Mouse (Mus musculus) thymus, postnatal 36 days (tissue): ENCODE data around the gene Csnk1d.

Experiments
- DNase-seq, 2 experiments: peaks; one replicate each; pipeline ENCODE4 v3.0.0; 2022; ENCODE audit warnings: mixed read lengths in 2 of 2

The Csnk1d gene

DNA sequence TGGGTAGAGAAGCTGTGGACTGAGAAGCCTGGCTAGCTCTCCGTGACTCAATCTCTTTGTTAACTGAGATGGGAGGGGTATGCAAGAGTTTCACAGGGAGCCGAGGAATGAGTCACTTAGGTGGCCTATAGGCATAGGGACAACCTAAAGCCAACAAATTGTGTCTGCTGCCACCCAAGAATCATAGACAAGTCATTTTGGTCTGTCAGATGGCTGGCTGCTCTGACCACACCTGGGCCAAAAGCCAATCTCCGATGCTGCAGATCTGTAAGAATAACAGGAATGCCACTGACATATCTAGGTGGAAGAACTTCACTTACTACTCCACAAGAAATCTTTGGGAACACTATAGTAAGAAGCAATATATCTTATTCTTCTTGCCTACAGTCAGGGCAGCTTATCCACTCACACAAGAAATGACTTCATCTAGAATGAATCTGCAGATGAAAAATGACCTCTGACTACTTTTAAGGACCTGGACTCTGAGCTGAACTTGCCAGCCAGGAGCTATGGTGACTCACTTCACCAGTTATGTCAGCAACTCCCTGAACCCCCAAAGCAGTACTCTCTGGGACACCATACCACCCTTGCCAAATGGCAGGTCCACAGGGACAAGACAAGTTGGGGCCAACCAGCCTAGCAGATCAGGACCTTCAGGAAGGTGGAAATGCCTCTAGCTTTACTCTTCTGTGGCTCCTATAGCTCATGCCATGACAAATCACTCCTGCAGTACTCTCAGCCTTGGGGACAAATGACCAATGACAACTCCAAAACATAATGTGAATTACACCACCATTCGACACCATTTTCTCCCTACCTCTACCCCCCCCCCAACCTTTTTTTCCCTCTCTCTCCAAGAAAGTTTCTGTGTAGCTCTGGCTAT is 6.4 kb downstream of the Csnk1d start:
- no peak for DNase-seq

DNA sequence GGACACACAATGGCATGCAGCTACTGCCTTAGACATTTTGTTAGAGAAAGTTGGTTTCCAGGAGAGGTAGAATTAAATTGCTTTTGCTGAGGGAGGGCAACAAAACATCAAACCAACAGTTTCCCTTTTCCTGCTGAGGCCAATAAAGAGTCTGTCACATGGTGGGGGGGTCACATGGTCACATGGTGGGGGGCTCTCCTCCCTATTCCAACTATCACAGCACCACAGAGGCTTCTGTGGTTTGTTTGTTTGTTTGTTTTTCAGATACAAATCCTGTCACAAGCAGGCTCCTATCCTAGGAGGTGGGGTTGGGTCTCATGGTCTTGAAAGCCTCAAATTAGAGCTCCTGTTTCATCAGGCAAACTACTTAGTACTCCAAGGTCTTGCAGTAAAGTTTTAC is 8.7 kb downstream of the Csnk1d start:
- no peak for DNase-seq

GRCm38 (mm10) chr11:120981661-120982060 is 9.5 kb downstream of the Csnk1d start:
- no peak for DNase-seq

GRCm38 (mm10) chr11:120980427-120981035 is 10.6 kb downstream of the Csnk1d start:
- DNase-seq: no peak

GRCm38 (mm10) chr11:120979711-120980426 is 11.3 kb downstream of the Csnk1d start:
- no peak for DNase-seq

DNA sequence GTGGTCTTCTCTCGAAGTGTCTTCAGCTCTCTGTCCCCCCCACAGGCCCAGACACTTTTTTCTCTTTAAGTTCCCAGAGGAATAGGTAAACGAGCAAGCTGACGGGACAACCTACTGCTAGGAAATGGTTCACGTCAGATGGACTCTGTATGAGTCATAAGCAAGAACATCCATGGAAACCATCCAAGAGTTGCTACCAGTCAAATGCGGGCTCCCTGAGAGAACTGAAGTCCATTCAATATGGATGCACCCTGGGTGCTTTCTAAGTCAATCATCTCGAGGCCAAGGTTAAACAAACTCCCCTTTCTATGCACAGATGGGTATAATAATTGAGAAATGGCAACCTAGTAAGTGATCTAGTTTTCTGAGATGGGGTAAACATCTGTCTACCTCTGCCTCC is 17.8 kb downstream of the Csnk1d start:
- no peak for DNase-seq

GRCm38 (mm10) chr11:120971237-120971636 is 19.9 kb downstream of the Csnk1d start:
- DNase-seq: no peak

DNA sequence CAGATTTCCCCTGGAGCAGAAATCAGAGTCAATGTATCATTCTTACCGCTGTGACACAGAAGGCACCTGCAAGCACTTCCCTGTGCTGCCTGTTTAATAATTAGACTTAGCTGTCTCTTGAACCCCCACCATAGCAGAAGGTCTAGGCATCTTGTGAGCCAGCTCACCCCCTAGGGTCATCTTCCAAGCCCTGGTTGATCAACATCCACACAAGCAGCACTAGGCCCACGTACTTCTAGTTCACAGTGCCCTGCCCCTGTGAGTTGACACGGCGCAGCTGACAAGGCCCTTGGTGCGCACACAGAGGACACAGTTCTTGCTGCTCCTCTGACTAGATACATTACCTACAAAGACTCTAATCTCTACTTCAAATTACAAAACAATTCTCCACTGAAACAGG is 21.4 kb downstream of the Csnk1d start:
- DNase-seq: no peak

- DNase-seq: no peak
Measured at GRCm38 (mm10) chr11:120965587-120965986, 25.5 kb downstream of the Csnk1d start.

GRCm38 (mm10) chr11:120964195-120965157 is 26.7 kb downstream of the Csnk1d start:
- DNase-seq: no peak

- no peak for DNase-seq
Measured at GRCm38 (mm10) chr11:120962909-120963308, 28.2 kb downstream of the Csnk1d start.

DNA sequence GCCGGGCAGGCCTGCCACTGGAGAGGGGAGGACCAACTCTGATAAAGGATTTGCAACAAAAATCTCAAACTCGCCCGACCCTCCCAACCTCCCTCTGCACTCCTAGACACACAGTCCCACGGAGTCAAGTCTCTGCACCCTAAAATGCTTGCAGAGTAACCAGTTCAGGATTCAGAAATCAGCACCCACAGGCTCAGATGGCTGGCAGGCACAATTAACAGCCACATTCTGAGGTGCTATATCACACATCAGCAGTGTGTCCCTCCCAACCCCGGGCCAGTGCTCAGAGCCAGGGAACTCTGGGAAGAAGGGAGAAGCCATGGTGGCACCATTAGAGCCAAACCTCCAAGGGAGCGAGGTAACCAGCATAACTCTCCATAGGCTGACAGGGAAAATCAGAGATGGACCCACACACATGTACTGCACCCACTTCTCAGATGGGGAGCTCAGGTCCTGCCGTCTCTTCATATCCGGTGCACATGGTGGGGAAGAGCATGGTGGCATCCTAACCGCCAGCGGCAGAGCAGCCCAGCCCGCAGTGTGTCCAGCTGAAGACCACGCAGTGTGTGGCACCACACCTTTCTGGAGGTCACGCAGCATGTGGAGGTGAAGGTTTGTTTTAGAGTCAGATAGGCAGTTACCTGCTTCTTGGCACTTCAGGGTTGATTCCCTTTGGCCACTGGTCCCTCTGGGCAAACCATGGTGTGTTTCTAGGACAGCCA is 28.9 kb downstream of the Csnk1d start:
- DNase-seq: no peak

GRCm38 (mm10) chr11:120961594-120961993 is 29.5 kb downstream of the Csnk1d start:
- no peak for DNase-seq

- no peak for DNase-seq
Measured at GRCm38 (mm10) chr11:120960248-120960647, 30.9 kb downstream of the Csnk1d start.

GRCm38 (mm10) chr11:120959564-120959963 is 31.6 kb downstream of the Csnk1d start:
- no peak for DNase-seq

- no peak for DNase-seq
Measured at GRCm38 (mm10) chr11:120959066-120959465, 32.1 kb downstream of the Csnk1d start.

DNA sequence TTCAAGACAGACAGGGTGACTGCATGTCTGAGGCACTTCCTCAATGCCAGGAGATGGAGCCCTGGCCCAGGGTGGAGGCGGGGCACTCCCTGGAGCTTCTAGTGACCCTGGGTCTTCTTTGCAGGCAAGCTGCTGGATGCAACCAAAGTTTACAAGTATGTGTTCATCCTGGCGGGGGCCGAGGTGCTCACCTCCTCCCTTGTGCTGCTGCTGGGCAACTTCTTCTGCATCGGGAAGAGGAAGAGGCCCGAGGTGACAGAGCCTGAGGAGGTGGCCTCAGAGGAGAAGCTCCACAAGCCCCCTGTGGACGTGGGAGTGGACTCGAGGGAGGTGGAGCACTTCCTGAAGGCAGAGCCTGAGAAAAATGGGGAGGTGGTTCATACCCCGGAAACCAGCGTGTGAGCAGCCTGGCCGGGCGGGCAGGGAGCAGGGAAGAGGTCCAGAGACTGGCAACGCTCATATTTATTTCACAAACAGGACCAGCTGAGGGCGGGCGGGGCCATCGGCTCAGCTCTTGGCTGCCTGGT is 33.3 kb downstream of the Csnk1d start:
- no peak for DNase-seq

DNA sequence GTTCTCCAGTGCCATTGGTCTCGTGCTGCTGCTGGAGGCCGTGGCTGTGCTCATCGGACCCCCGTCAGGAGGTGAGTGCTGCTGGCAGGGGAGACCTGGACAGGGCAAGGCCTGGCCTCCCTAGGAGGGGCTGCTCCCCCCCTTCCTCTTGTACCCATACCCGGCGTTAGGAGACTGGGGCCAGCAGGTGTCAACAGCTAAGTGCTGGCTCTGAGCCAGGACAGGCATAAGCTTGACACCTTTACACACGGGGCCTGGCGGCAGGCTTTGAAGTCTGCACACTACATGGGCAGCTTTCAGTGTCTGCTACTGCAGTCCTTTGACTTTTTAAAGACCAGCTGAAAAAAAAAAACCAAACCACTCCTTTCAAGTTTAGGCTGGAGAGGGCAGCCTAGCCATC is 34.1 kb downstream of the Csnk1d start:
- DNase-seq: no peak

DNA sequence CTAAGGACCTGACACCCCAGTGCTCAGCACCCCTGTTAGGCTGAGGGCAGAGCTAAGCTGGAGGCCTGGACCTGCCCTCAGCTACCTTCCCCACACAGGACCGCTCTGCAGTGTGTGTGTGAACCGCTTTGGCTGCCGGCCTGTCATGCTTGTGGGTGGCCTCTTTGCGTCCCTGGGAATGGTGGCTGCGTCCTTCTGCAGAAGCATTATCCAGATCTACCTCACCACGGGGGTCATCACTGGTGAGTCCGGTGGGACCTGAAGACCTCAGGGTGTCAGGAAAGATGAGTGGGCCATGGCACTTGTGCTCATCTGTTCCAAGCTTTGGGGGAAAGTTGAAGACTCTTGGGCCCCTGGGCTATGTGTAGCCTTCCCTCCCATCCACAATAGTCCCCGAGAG is 35.4 kb downstream of the Csnk1d start:
- no peak for DNase-seq

DNA sequence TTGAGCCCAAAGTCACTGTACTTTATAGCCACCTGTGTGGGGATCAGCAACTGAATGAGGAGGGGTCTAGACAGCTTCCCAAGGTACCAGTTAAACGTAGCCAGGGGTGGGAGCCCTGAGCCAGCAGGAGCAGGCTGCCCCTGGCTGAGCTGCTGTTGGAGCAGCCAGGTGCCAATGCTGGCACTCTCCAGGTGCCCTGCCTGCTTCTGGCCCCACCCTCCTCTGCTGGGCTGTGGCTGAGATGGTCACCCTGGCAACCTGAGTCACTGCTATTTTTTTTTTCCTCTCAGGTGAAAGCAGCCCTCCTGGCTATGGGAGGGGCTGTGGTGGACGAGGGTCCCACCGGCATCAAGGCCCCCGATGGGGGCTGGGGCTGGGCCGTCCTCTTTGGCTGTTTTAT is 36.2 kb downstream of the Csnk1d start:
- no peak for DNase-seq
